Mouse (Mus musculus) kidney, postnatal 10 days (tissue): ENCODE data around the gene Fev.

ENCODE experiments used
- DNase-seq: peaks from one replicate; pipeline ENCODE4 v3.0.0; 2021; ENCODE audit warnings: mixed read lengths

The Fev gene

GRCm38 (mm10) chr1:74885369-74886042, at the start of gene Fev:
Gene Fev, minus strand, starts transcription at chr1:74885419.
- no peak for DNase-seq

- DNase-seq = no peak
Observed at GRCm38 (mm10) chr1:74927621-74928296, 42.5 kb upstream of the Fev start.

GRCm38 (mm10) chr1:74926721-74927120, 41.5 kb upstream of the Fev start:
- DNase-seq = peak; percentile 82

- no peak for DNase-seq
Observed at GRCm38 (mm10) chr1:74924464-74924863, 39.2 kb upstream of the Fev start.

- peak; percentile 25 for DNase-seq
Observed at GRCm38 (mm10) chr1:74915706-74916105, 30.5 kb upstream of the Fev start.

GRCm38 (mm10) chr1:74902191-74902590, 17.0 kb upstream of the Fev start:
- no peak for DNase-seq

GRCm38 (mm10) chr1:74901686-74902085, 16.5 kb upstream of the Fev start:
- peak; percentile 78 for DNase-seq

GRCm38 (mm10) chr1:74900341-74901285, 15.4 kb upstream of the Fev start:
- peak; percentile 56 for DNase-seq

GRCm38 (mm10) chr1:74898656-74899431, 13.6 kb upstream of the Fev start:
- DNase-seq = peak; percentile 51

- no peak for DNase-seq
Observed at GRCm38 (mm10) chr1:74897976-74898375, 12.8 kb upstream of the Fev start.

GRCm38 (mm10) chr1:74894966-74895365, 9.7 kb upstream of the Fev start:
- DNase-seq = peak; percentile 81

- DNase-seq = peak; percentile 67
Observed at GRCm38 (mm10) chr1:74893134-74893855, 8.1 kb upstream of the Fev start, which contains the start of gene Cryba2. Gene Cryba2, minus strand, starts transcription at chr1:74893143.

- DNase-seq = no peak
Observed at GRCm38 (mm10) chr1:74892351-74893133, 7.3 kb upstream of the Fev start.

GRCm38 (mm10) chr1:74891513-74891912, 6.3 kb upstream of the Fev start:
- peak; percentile 79 for DNase-seq

GRCm38 (mm10) chr1:74884196-74885141, 750 bp downstream of the Fev start:
- no peak for DNase-seq

- no peak for DNase-seq
Observed at GRCm38 (mm10) chr1:74883441-74883840, 1.8 kb downstream of the Fev start.

- no peak for DNase-seq
Observed at GRCm38 (mm10) chr1:74882828-74883227, 2.4 kb downstream of the Fev start.

GRCm38 (mm10) chr1:74882055-74882734, 3.0 kb downstream of the Fev start:
- no peak for DNase-seq

- peak; percentile 85 for DNase-seq
Observed at GRCm38 (mm10) chr1:74880785-74881360, 4.3 kb downstream of the Fev start.
